Mouse (Mus musculus) lung, adult 2 months (tissue): Measurements from ENCODE around the gene Aig1.

Source experiments
- CTCF ChIP-seq: fragments of 200-500 bp; IDR thresholded peaks from 2 replicates; pipeline ENCODE4 v1.5.1; 2011; ENCODE audit warnings: mild to moderate bottlenecking, low read length, control low read depth; ENCODE audit not compliant: insufficient read depth
- POLR2A ChIP-seq: fragments of 200-500 bp; IDR thresholded peaks from 2 replicates; pipeline ENCODE4 v1.6.1; 2011; ENCODE audit warnings: low read depth, mild to moderate bottlenecking, control low read depth, low read length, borderline replicate concordance; ENCODE audit errors: extremely low read depth

- TF ChIP-seq CTCF (no peak), POLR2A (no peak)
These were observed 182.7 kb downstream of the Aig1 start for GRCm38 (mm10) chr10:13686127-13686526.
